Mouse (Mus musculus): ENCODE measurements at regions not wholly inside any gene's neighbourhood (a gene's known extent, or its start where the extent isn't known, plus 50 kb on each side); places are given as distances from the start of the nearest gene placed in this dataset.

DNA sequence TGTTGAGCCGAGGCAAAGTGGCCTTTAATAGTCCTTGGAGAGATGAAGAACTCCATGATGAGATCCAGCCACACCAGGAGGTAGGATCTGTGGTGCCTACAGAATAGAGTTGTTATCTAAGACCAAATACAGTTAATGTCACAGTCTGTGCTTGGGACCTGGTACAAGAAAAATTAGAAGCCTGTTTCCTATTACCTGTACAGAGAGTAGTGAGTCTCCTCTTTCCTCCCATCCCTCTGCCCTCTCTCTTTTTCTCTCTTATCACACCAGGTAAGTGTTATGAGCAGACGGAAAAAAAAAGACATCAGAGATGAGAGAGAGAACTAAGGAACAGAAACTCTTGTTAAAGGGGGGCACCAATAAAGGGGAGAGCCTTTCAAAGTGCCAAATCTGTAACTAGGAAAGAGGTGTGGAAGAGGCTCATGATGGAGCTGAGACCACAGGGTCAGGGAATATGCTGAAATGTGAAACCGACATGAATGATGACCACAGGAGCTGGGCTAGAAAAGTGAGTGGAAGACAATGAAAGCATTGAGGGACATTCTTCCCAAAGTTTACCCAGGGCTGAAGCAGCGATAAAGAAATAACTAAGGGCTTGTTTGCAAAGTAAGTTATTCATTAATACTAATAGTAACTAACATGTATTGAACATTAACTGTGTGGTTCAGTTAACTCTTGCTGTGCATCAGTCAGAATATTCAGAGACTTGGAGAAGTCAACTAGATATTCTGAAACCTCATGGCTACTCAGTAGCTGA, 440.9 kb downstream of the Tns1 start:
- ATAC-seq (no peak), DNase-seq (ENCODE audit: low spot score) (no peak)
- Histone ChIP-seq H3K4me1 (ENCODE audit: insufficient read depth, low read depth, low read length) (no peaks in the 10 kb centered on the region; the same call in 1 of the 2 replicates), H3K4me3 (ENCODE audit: low read depth, low read length) (no peak overlapping the region), H3K27ac (ENCODE audit: low read length) (no peak overlapping the region), H3K9me3 (ENCODE audit: low read length) (no peaks in the 10 kb centered on the region), H3K4me2 (replicated peaks; ENCODE audit: low read depth, low read length) (no peak overlapping the region), H3K36me3 (ENCODE audit: insufficient read depth, low read length) (no peaks in the 10 kb centered on the region), H3K27me3 (replicated peaks; ENCODE audit: insufficient read depth, low read length) (no peaks in the 10 kb centered on the region), H3K9ac (replicated peaks; ENCODE audit: low read depth) (no peak overlapping the region)
- TF ChIP-seq CTCF (IDR thresholded peaks at IDR 0.05): no peak
- TF ChIP-seq EP300 (IDR thresholded peaks at IDR 0.05): no peak
- WGBS: 40% methylated on average over 4 of the region's 4 CpGs

DNA sequence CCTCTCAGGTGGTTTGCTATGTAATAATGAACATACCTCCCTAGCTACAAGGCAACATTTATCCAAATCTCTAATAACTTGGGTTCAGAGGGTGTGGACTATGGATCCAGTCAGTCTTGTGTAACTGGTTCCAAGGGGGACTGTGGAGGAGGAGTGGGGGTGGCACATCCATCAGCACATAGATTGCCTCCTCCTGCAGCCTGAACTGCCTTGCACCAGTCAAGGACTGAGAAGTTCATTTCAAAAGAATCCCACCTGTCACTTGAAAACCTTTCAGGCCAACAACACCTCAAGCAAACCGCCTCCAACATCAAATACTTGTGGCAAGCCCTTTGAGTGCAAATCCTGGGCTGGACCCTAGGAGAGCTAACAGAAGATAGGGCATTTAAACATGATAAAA, 442.6 kb downstream of the Tns1 start:
- TF ChIP-seq CTCF (IDR thresholded peaks at IDR 0.05) (no peak), EP300 (IDR thresholded peaks at IDR 0.05) (no peak)
- H3K36me3 ChIP-seq (ENCODE audit: insufficient read depth, low read length): no peaks in the 10 kb centered on the region
- no peaks in the 10 kb centered on the region for H3K9me3 ChIP-seq (ENCODE audit: low read length)
- no peak overlapping the region for H3K4me2 ChIP-seq (replicated peaks; ENCODE audit: low read depth, low read length)
- DNase-seq (ENCODE audit: low spot score) (no peak), ATAC-seq (no peak)
- 41% methylated on average over 1 of the region's 1 CpGs for WGBS
- H3K4me3 ChIP-seq (ENCODE audit: low read depth, low read length): no peak overlapping the region
- H3K27me3 ChIP-seq (replicated peaks; ENCODE audit: insufficient read depth, low read length): no peaks in the 10 kb centered on the region
- no peak overlapping the region for H3K27ac ChIP-seq (ENCODE audit: low read length)
- H3K9ac ChIP-seq (replicated peaks; ENCODE audit: low read depth): no peak overlapping the region
- H3K4me1 ChIP-seq (ENCODE audit: insufficient read depth, low read depth, low read length): no peaks in the 10 kb centered on the region; the same call in 1 of the 2 replicates

DNA sequence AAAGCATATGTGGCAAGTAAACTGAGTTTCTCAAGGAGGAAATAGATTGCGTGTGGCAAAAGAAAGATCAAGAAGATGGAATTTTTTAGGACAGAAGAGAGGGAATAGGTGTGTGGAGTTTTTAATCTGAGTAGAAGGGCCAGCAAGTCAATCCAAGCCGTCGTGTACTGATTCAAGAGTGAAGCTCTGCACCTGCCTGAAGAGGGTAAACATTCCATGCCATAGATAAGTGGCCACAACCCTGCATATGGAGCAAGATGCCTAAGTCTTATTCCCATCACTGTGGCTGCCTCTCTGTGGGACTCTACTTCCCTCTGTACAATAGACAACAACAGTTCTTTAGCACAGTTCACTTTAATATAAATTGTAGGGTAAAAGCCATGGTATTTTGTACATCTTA, 443.4 kb downstream of the Tns1 start:
- ATAC-seq: peak; percentile 57; the same call in 1 of the 2 replicates
- H3K9me3 ChIP-seq (ENCODE audit: low read length): no peaks in the 10 kb centered on the region
- no peaks in the 10 kb centered on the region; the same call in 1 of the 2 replicates for H3K4me1 ChIP-seq (ENCODE audit: insufficient read depth, low read depth, low read length)
- no peak overlapping the region for H3K4me3 ChIP-seq (ENCODE audit: low read depth, low read length)
- 65% methylated on average over 3 of the region's 3 CpGs for WGBS
- no peaks in the 10 kb centered on the region for H3K27me3 ChIP-seq (replicated peaks; ENCODE audit: insufficient read depth, low read length)
- H3K9ac ChIP-seq (replicated peaks; ENCODE audit: low read depth): no peak overlapping the region
- H3K36me3 ChIP-seq (ENCODE audit: insufficient read depth, low read length): no peaks in the 10 kb centered on the region
- no peak overlapping the region for H3K27ac ChIP-seq (ENCODE audit: low read length)
- peak; percentile 54 for DNase-seq (ENCODE audit: low spot score)
- H3K4me2 ChIP-seq (replicated peaks; ENCODE audit: low read depth, low read length): no peak overlapping the region
- TF ChIP-seq EP300 (IDR thresholded peaks at IDR 0.05) (no peak), CTCF (IDR thresholded peaks at IDR 0.05) (no peak)

DNA sequence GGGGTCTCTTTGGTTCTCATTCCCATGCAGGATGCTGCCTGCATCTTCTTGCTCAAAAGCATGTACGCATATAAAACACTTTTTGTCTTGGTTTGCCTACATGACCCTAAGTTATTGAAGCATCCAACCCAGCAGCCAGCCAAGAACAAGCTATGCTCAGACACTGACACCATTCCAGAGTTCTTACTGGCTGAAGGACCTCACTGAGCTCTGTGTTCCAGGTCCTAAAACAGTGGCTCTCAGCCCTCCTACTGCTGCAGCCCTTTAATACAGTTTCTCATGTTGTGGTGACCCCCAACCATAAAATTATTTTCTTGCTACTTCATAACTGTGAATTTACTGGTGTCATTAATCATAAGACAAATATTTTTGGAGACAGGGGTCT, 450.4 kb downstream of the Tns1 start:
- no peak for TF ChIP-seq CTCF (IDR thresholded peaks at IDR 0.05)
- no peak for TF ChIP-seq EP300 (IDR thresholded peaks at IDR 0.05)
- no peak overlapping the region for H3K4me3 ChIP-seq (ENCODE audit: low read depth, low read length)
- H3K4me2 ChIP-seq (replicated peaks; ENCODE audit: low read depth, low read length): no peak overlapping the region
- DNase-seq (ENCODE audit: low spot score) (no peak), ATAC-seq (no peak)
- H3K9ac ChIP-seq (replicated peaks; ENCODE audit: low read depth): no peak overlapping the region
- 100% methylated on average over 1 of the region's 1 CpGs for WGBS
- H3K27me3 ChIP-seq (replicated peaks; ENCODE audit: insufficient read depth, low read length): no peaks in the 10 kb centered on the region
- no peaks in the 10 kb centered on the region for H3K36me3 ChIP-seq (ENCODE audit: insufficient read depth, low read length)
- no peak overlapping the region for H3K27ac ChIP-seq (ENCODE audit: low read length)
- no peaks in the 10 kb centered on the region for H3K9me3 ChIP-seq (ENCODE audit: low read length)
- no peaks in the 10 kb centered on the region for H3K4me1 ChIP-seq (ENCODE audit: insufficient read depth, low read depth, low read length)

DNA sequence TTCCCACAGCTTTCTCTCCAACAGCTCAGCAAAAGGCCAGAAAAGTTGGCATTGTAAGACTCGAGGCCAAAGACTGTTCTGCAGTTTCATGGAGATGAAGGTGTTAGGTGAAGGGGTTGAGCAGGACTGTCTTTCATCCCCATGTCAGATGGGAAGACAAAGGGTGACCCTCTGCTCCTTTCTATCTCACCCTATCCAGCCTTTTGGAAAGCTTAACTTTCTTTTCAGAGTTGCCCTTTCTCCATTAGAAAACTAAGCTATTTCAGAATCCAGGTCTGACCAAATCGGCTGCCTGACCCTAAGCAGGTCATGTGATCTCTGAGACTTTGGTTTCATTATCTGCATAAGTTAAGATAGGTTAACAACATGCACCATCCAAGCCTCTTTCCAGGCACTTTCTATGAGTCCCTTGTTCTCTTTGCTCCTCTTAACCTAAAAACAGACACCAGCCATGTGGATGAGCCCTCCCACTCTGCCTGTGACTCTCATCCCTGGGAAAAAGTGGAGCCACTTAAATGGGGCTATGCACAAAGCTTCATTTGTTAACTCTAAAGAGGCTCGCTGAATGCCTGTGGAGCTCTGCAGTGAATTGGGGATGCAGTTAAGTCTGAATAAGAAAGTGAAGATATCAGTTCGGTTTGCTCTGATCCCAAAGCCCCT, 450.9 kb downstream of the Tns1 start:
- no peak overlapping the region for H3K4me2 ChIP-seq (replicated peaks; ENCODE audit: low read depth, low read length)
- H3K36me3 ChIP-seq (ENCODE audit: insufficient read depth, low read length): no peaks in the 10 kb centered on the region
- no peaks in the 10 kb centered on the region for H3K4me1 ChIP-seq (ENCODE audit: insufficient read depth, low read depth, low read length)
- 25% methylated on average over 4 of the region's 4 CpGs for WGBS
- no peak overlapping the region for H3K9ac ChIP-seq (replicated peaks; ENCODE audit: low read depth)
- TF ChIP-seq CTCF (IDR thresholded peaks at IDR 0.05) (no peak), EP300 (IDR thresholded peaks at IDR 0.05) (no peak)
- no peaks in the 10 kb centered on the region for H3K9me3 ChIP-seq (ENCODE audit: low read length)
- no peak for DNase-seq (ENCODE audit: low spot score)
- H3K27me3 ChIP-seq (replicated peaks; ENCODE audit: insufficient read depth, low read length): no peaks in the 10 kb centered on the region
- ATAC-seq: no peak
- H3K27ac ChIP-seq (ENCODE audit: low read length): no peak overlapping the region
- H3K4me3 ChIP-seq (ENCODE audit: low read depth, low read length): no peak overlapping the region

DNA sequence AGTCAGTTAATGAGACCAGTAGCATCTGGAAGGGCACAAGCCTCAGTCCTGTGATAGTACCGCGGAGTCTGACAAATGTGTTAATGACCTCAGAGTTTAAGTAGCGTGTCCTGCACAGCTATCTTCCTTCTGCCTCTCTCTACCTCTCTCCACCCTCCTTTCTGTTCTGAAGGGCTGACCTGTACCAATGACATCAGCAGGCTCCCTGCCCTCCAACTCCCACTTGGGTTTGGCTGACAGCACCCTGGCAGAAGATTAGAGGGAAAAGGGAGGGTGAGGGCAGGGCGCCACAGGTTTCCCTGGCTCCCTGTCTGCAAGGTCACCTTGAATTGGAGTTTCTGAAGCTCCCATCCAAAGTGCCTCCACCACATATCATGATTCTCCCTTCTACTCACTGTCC, 452.0 kb downstream of the Tns1 start:
- Histone ChIP-seq H3K4me1 (ENCODE audit: insufficient read depth, low read depth, low read length) (no peaks in the 10 kb centered on the region), H3K4me2 (replicated peaks; ENCODE audit: low read depth, low read length) (no peak overlapping the region), H3K9me3 (ENCODE audit: low read length) (no peaks in the 10 kb centered on the region), H3K9ac (replicated peaks; ENCODE audit: low read depth) (no peak overlapping the region), H3K36me3 (ENCODE audit: insufficient read depth, low read length) (no peaks in the 10 kb centered on the region), H3K27me3 (replicated peaks; ENCODE audit: insufficient read depth, low read length) (no peaks in the 10 kb centered on the region), H3K27ac (ENCODE audit: low read length) (no peak overlapping the region), H3K4me3 (ENCODE audit: low read depth, low read length) (no peak overlapping the region)
- TF ChIP-seq EP300 (IDR thresholded peaks at IDR 0.05): no peak
- no peak for TF ChIP-seq CTCF (IDR thresholded peaks at IDR 0.05)
- no peak for ATAC-seq
- WGBS: 78% methylated on average over 4 of the region's 4 CpGs
- DNase-seq (ENCODE audit: low spot score): no peak
